ENCODE assay signal across 8 mouse cellular contexts in genomic region chr2:160872890-160873382, GRCm38 (mm10). TPM values are rescaled to one million over a fixed set of nuclear protein-coding genes. Genes with fewer than 3 reads are reported as not detected.
A peak's percentile ranks its signal among the peaks of the same experiment; 100 is the strongest.
DNase-seq lines count a peak whose midpoint lies in the region; ATAC-seq lines count a peak whose summit lies in the region.

Zhx3 (minus strand) TSS chr2:160872998.

- H3K27ac ChIP-seq in embryonic facial prominence, embryonic 10.5 days (replicated peaks) = peak within 1 kb of the TSS; percentile 92
- H3K27ac ChIP-seq in intestine, embryonic 16.5 days (ENCODE audit: low read length) = peak within 1 kb of the TSS; percentile 98
- peak within 1 kb of the TSS; percentile 93 for H3K27ac ChIP-seq in midbrain, embryonic 11.5 days (ENCODE audit: low read depth, low read length)

- H3K4me2 ChIP-seq in intestine, embryonic 16.5 days (ENCODE audit: low read depth, low read length) = peak within 1 kb of the TSS; percentile 83
- peak within 1 kb of the TSS; percentile 70 for H3K4me2 ChIP-seq in midbrain, embryonic 11.5 days

- H3K4me3 ChIP-seq in embryonic facial prominence, embryonic 10.5 days = peak within 1 kb of the TSS; percentile 95
- peak within 1 kb of the TSS; percentile 92 for H3K4me3 ChIP-seq in intestine, embryonic 16.5 days (ENCODE audit: low read length)
- peak within 1 kb of the TSS; percentile 76 for H3K4me3 ChIP-seq in midbrain, embryonic 11.5 days (ENCODE audit: low read depth, low read length)

- H3K4me1 ChIP-seq in embryonic facial prominence, embryonic 10.5 days = peaks cover 14% of the 10 kb centered on the region
- H3K4me1 ChIP-seq in intestine, embryonic 16.5 days (ENCODE audit: control insufficient read depth, insufficient read depth, low read length) = no peaks in the 10 kb centered on the region
- H3K4me1 ChIP-seq in midbrain, embryonic 11.5 days (ENCODE audit: control insufficient read depth, insufficient read depth, low read length) = peaks cover 6% of the 10 kb centered on the region; the same call in 1 of the 2 replicates

- peak within 1 kb of the TSS; percentile 97 for H3K9ac ChIP-seq in intestine, embryonic 16.5 days (ENCODE audit: low read depth, low read length)
- H3K9ac ChIP-seq in midbrain, embryonic 11.5 days (ENCODE audit: low read length) = peak within 1 kb of the TSS; percentile 89

- ATAC-seq in intestine, embryonic 16.5 days = peak; percentile 98
- ATAC-seq in midbrain, embryonic 11.5 days (ENCODE audit: low FRiP score) = peak; percentile 98

- no peaks in the 10 kb centered on the region for H3K36me3 ChIP-seq in embryonic facial prominence, embryonic 10.5 days (replicated peaks)
- H3K36me3 ChIP-seq in intestine, embryonic 16.5 days (ENCODE audit: control insufficient read depth, insufficient read depth, low read length) = no peaks in the 10 kb centered on the region
- no peaks in the 10 kb centered on the region for H3K36me3 ChIP-seq in midbrain, embryonic 11.5 days (ENCODE audit: control insufficient read depth, insufficient read depth, low read length)

- peak; percentile 93 for DNase-seq in 3134 (ENCODE audit: extremely low read depth, insufficient read length, low spot score)
- peak; percentile 96 for DNase-seq in adrenal gland, postnatal 14 days
- DNase-seq in embryonic facial prominence, embryonic 10.5 days (ENCODE audit: low spot score) = peak; percentile 99
- no peak for DNase-seq in gonadal fat pad, adult 2 months (ENCODE audit: low read depth)
- peak; percentile 96 for DNase-seq in left cerebral cortex, postnatal 4 days
- peak; percentile 99 for DNase-seq in midbrain, embryonic 11.5 days (ENCODE audit: low spot score, missing footprints)
- peak; percentile 98 for DNase-seq in skeletal muscle tissue, adult 2 months (ENCODE audit: low read depth, low spot score)

- intact Hi-C loops in left cerebral cortex, postnatal 4 days (cut with DNase I) = loop anchor here (10.0 kb wide), 1 partner anchor 108 kb away; no protein-coding TSS in a partner anchor

- no peaks in the 10 kb centered on the region for H3K27me3 ChIP-seq in embryonic facial prominence, embryonic 10.5 days (replicated peaks; ENCODE audit: low read depth, poor library complexity, severe bottlenecking)
- H3K27me3 ChIP-seq in intestine, embryonic 16.5 days (replicated peaks; ENCODE audit: control insufficient read depth, insufficient read depth, low read length) = no peaks in the 10 kb centered on the region
- no peaks in the 10 kb centered on the region for H3K27me3 ChIP-seq in midbrain, embryonic 11.5 days (ENCODE audit: control insufficient read depth, insufficient read depth, low read length)

- no peaks in the 10 kb centered on the region; the same call in 1 of the 2 replicates for H3K9me3 ChIP-seq in embryonic facial prominence, embryonic 10.5 days
- H3K9me3 ChIP-seq in intestine, embryonic 16.5 days (ENCODE audit: control insufficient read depth, low read length) = no peaks in the 10 kb centered on the region
- H3K9me3 ChIP-seq in midbrain, embryonic 11.5 days (ENCODE audit: control insufficient read depth, low read length) = no peaks in the 10 kb centered on the region

- 1% methylated on average over 47 of the region's 48 CpGs for WGBS in embryonic facial prominence, embryonic 10.5 days
- 1% methylated on average over 39 of the region's 48 CpGs for WGBS in intestine, embryonic 16.5 days
- WGBS in midbrain, embryonic 11.5 days = under 1% methylated on average over 48 of the region's 48 CpGs

RNA-seq across cellular contexts. Expression of gene Zhx3, which starts in this region (rescaled TPM):
- 87.8 and 103 TPM in 2 replicates for total RNA-seq in adrenal gland, postnatal 14 days (2021)
- 6.7 and 7.6 TPM in 2 replicates for polyA plus RNA-seq in embryonic facial prominence, embryonic 10.5 days (2016; fragmentation: Nextera tagmentation; extraction: Ambion mirVana)
- polyA plus RNA-seq in gonadal fat pad, adult 2 months (2012; rRNA removed) = 12.7 and 13.2 TPM in 2 replicates
- 5.9 and 6.6 TPM in 2 replicates for polyA plus RNA-seq in intestine, embryonic 16.5 days (2015; fragmentation: Nextera tagmentation; extraction: Ambion mirVana)
- total RNA-seq in left cerebral cortex, postnatal 4 days (2021) = 10 to 100 TPM; 68.2 to 68.4 TPM
- 7.8 and 8.9 TPM in 2 replicates for polyA plus RNA-seq in midbrain, embryonic 11.5 days (2014; fragmentation: Nextera tagmentation; extraction: Ambion mirVana)
